ENCODE assay signal across 22 mouse cellular contexts in the genomic region with DNA sequence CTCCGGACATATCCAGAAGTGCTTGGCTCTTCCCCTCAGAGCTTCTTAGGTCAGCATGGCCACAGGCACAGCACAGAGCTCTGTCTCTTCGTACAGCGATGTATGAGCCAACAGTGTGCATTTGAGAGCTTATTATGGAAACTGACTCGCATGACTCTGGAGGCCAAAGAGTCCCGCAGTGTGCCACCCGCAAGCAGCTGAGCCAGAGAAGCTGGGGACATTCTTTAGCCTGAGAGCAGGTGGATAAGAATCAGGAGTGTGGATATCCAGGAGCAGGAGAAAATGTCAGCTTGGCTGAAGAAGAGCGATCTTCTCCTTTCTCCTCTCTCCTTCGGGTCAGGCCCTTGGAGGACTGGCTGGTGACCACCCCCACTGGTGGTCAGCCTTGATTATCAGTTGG. TPM values are rescaled to one million over a fixed set of nuclear protein-coding genes. Genes with fewer than 3 reads are reported as not detected.
"Had no signal": no experiment of that assay in that cellular context is flagged by ENCODE, and none has a peak within 500 bp of the region (broad histone marks: within the 10 kb centered on the region; RNA-seq: fewer than 3 reads in every experiment).

No protein-coding gene starts in this region.

- H3K27ac ChIP-seq: lung, embryonic 15.5 days; macrophage; midbrain, embryonic 13.5 days; midbrain, embryonic 15.5 days; neural tube, embryonic 13.5 days; neural tube, embryonic 15.5 days had no signal

- H3K4me2 ChIP-seq: lung, embryonic 15.5 days; midbrain, embryonic 11.5 days; midbrain, embryonic 13.5 days; midbrain, embryonic 15.5 days; neural tube, embryonic 13.5 days; neural tube, embryonic 15.5 days had no signal

- DNase-seq: liver, postnatal 0 days; lung, adult 2 months; lung, postnatal 14 days; lung, postnatal 36 days; retina, postnatal 1 day; right cerebral cortex, adult 18-20 months; right cerebral cortex, postnatal 25 days; right cerebral cortex, postnatal 4 days; spleen, adult 18-20 months; thymus, adult 18-20 months; thymus, postnatal 14 days; thymus, postnatal 36 days had no signal

- H3K4me3 ChIP-seq: lung, embryonic 15.5 days; megakaryocyte, embryonic 14.5 days; midbrain, embryonic 13.5 days; midbrain, embryonic 15.5 days; neural tube, embryonic 13.5 days; neural tube, embryonic 15.5 days had no signal

- H3K36me3 ChIP-seq: lung, embryonic 15.5 days; midbrain, embryonic 13.5 days; midbrain, embryonic 15.5 days; neural tube, embryonic 13.5 days; neural tube, embryonic 15.5 days had no signal

RNA-seq across cellular contexts. Expression of a gene that starts 24.4 kb away (rescaled TPM):
- total RNA-seq: monocyte, adult 5-6 weeks had no signal

RNA-seq across cellular contexts. Expression of a gene that starts 59.9 kb away (rescaled TPM):
- total RNA-seq: megakaryocyte progenitor cell, adult 5-6 weeks; monocyte, adult 5-6 weeks had no signal
- polyA plus RNA-seq: macrophage had no signal
